Mouse (Mus musculus): ENCODE results near the gene Vrtn. TPM values are rescaled to one million over a fixed set of nuclear protein-coding genes. Genes with fewer than 3 reads are reported as not detected.

Gene Vrtn
- not detected in 2 replicates for polyA plus RNA-seq (2012; rRNA removed)

- no peak for DNase-seq (ENCODE audit: low spot score)
Observed at GRCm38 (mm10) chr12:84640654-84641053, at the start of gene Vrtn. Gene Vrtn (plus strand): TSS chr12:84641019.

GRCm38 (mm10) chr12:84598324-84598723 is 42.5 kb upstream of the Vrtn start:
- DNase-seq (ENCODE audit: low spot score), result no peak

- DNase-seq (ENCODE audit: low spot score), result no peak
Observed at GRCm38 (mm10) chr12:84604001-84604400, 36.8 kb upstream of the Vrtn start.

- no peak for DNase-seq (ENCODE audit: low spot score)
Observed at GRCm38 (mm10) chr12:84605860-84606259, 35.0 kb upstream of the Vrtn start.

GRCm38 (mm10) chr12:84611718-84612117 is 29.1 kb upstream of the Vrtn start:
- no peak for DNase-seq (ENCODE audit: low spot score)

GRCm38 (mm10) chr12:84612518-84612917 is 28.3 kb upstream of the Vrtn start:
- no peak for DNase-seq (ENCODE audit: low spot score)

GRCm38 (mm10) chr12:84614001-84614400 is 26.8 kb upstream of the Vrtn start:
- no peak for DNase-seq (ENCODE audit: low spot score)

GRCm38 (mm10) chr12:84614524-84614923 is 26.3 kb upstream of the Vrtn start:
- DNase-seq (ENCODE audit: low spot score), result no peak

GRCm38 (mm10) chr12:84616977-84617630 is 23.7 kb upstream of the Vrtn start, which contains the start of gene Abcd4:
Gene Abcd4 (minus strand): TSS chr12:84617413.
- DNase-seq (ENCODE audit: low spot score), result peak; percentile 81

- DNase-seq (ENCODE audit: low spot score), result no peak
Observed at GRCm38 (mm10) chr12:84617663-84618062, 23.2 kb upstream of the Vrtn start.

- DNase-seq (ENCODE audit: low spot score), result no peak
Observed at GRCm38 (mm10) chr12:84620975-84621374, 19.8 kb upstream of the Vrtn start.

GRCm38 (mm10) chr12:84624601-84625000 is 16.2 kb upstream of the Vrtn start:
- no peak for DNase-seq (ENCODE audit: low spot score)

GRCm38 (mm10) chr12:84625116-84625515 is 15.7 kb upstream of the Vrtn start:
- no peak for DNase-seq (ENCODE audit: low spot score)

- no peak for DNase-seq (ENCODE audit: low spot score)
Observed at GRCm38 (mm10) chr12:84631867-84632266, 9.0 kb upstream of the Vrtn start.

- no peak for DNase-seq (ENCODE audit: low spot score)
Observed at GRCm38 (mm10) chr12:84640253-84640652, 566 bp upstream of the Vrtn start.

- DNase-seq (ENCODE audit: low spot score), result no peak
Observed at GRCm38 (mm10) chr12:84650234-84650633, 9.4 kb downstream of the Vrtn start.

GRCm38 (mm10) chr12:84653912-84654311 is 13.1 kb downstream of the Vrtn start:
- DNase-seq (ENCODE audit: low spot score), result peak; percentile 36

GRCm38 (mm10) chr12:84670555-84670954 is 29.7 kb downstream of the Vrtn start:
- no peak for DNase-seq (ENCODE audit: low spot score)

- DNase-seq (ENCODE audit: low spot score), result no peak
Observed at GRCm38 (mm10) chr12:84671646-84672045, 30.8 kb downstream of the Vrtn start.

- DNase-seq (ENCODE audit: low spot score), result no peak
Observed at GRCm38 (mm10) chr12:84674666-84675526, 34.1 kb downstream of the Vrtn start.

- DNase-seq (ENCODE audit: low spot score), result no peak
Observed at GRCm38 (mm10) chr12:84676011-84676410, 35.2 kb downstream of the Vrtn start.

- no peak for DNase-seq (ENCODE audit: low spot score)
Observed at GRCm38 (mm10) chr12:84684569-84684968, 43.8 kb downstream of the Vrtn start.

GRCm38 (mm10) chr12:84686176-84686575 is 45.4 kb downstream of the Vrtn start:
- DNase-seq (ENCODE audit: low spot score), result no peak

Data from urinary bladder, adult 2 months (tissue).